ENCODE assay signal across 8 mouse cellular contexts in genomic region chr19:18712153-18712865, GRCm38 (mm10). TPM values are rescaled to one million over a fixed set of nuclear protein-coding genes. Genes with fewer than 3 reads are reported as not detected.
A peak's percentile ranks its signal among the peaks of the same experiment; 100 is the strongest.
DNase-seq lines count a peak whose midpoint lies in the region; ATAC-seq and TF ChIP-seq lines count a peak whose summit lies in the region.

No protein-coding gene starts in this region.

- DNase-seq in left cerebral cortex, adult 2 months (ENCODE audit: extremely low spot score in 1 of 2, low spot score in 2 of 2) = no peak
- DNase-seq in left cerebral cortex, adult 11 months (ENCODE audit: low spot score) = no peak
- DNase-seq in embryonic facial prominence, embryonic 11.5 days (ENCODE audit: low spot score) = no peak
- DNase-seq in hindbrain, postnatal 0 days (ENCODE audit: low spot score) = no peak
- DNase-seq in layer of hippocampus, postnatal 25 days (ENCODE audit: extremely low spot score in 1 of 2, low spot score in 1 of 2) = no peak
- no peak for DNase-seq in cerebellum, postnatal 36 days
- no peak for DNase-seq in left cerebral cortex, adult 9 months (ENCODE audit: low spot score in 2 of 2)

- no peaks in the 10 kb centered on the region for H3K9me3 ChIP-seq in embryonic facial prominence, embryonic 11.5 days (replicated peaks; ENCODE audit: control insufficient read depth, low read length)
- H3K9me3 ChIP-seq in hindbrain, postnatal 0 days (ENCODE audit: low read length) = no peaks in the 10 kb centered on the region

- H3K4me1 ChIP-seq in embryonic facial prominence, embryonic 11.5 days (ENCODE audit: control insufficient read depth, insufficient read depth, low read length) = no peaks in the 10 kb centered on the region
- H3K4me1 ChIP-seq in hindbrain, postnatal 0 days (ENCODE audit: insufficient read depth, low read length) = peaks cover 7% of the 10 kb centered on the region; the same call in 1 of the 2 replicates

- H3K4me3 ChIP-seq in left cerebral cortex, adult 2 months = peak overlapping the region; percentile 77
- H3K4me3 ChIP-seq in embryonic facial prominence, embryonic 11.5 days (ENCODE audit: low read depth, low read length) = peak overlapping the region; percentile 91
- peak overlapping the region; percentile 81 for H3K4me3 ChIP-seq in hindbrain, postnatal 0 days (ENCODE audit: low read length)
- H3K4me3 ChIP-seq in myocyte = peak overlapping the region; percentile 45

- no peaks in the 10 kb centered on the region for H3K36me3 ChIP-seq in embryonic facial prominence, embryonic 11.5 days (replicated peaks; ENCODE audit: control insufficient read depth, insufficient read depth, low read depth, low read length)
- H3K36me3 ChIP-seq in hindbrain, postnatal 0 days (ENCODE audit: insufficient read depth, low read length) = no peaks in the 10 kb centered on the region
- H3K36me3 ChIP-seq in myocyte (ENCODE audit: control insufficient read depth, insufficient read depth) = peaks cover 6% of the 10 kb centered on the region

- H3ac ChIP-seq in myocyte (ENCODE audit: control insufficient read depth, insufficient read length) = peak overlapping the region; percentile 11

- TF ChIP-seq POLR2A in myocyte (IDR thresholded peaks at IDR 0.05; ENCODE audit: insufficient read length, low read depth) = no peak

- intact Hi-C loops in left cerebral cortex, adult 2 months (cut with DNase I) = loop anchor here (5.0 kb wide), 1 partner anchor 40 kb away; the partner anchor contains the start of gene Carnmt1

- H3K27ac ChIP-seq in left cerebral cortex, adult 2 months = peak overlapping the region; percentile 97
- H3K27ac ChIP-seq in embryonic facial prominence, embryonic 11.5 days (replicated peaks; ENCODE audit: low read depth, low read length) = peak overlapping the region; percentile 44
- peak overlapping the region; percentile 87 for H3K27ac ChIP-seq in hindbrain, postnatal 0 days

- H3K27me3 ChIP-seq in embryonic facial prominence, embryonic 11.5 days (ENCODE audit: control insufficient read depth, insufficient read depth, low read length) = no peaks in the 10 kb centered on the region
- H3K27me3 ChIP-seq in hindbrain, postnatal 0 days (ENCODE audit: insufficient read depth, low read length) = no peaks in the 10 kb centered on the region
- no peaks in the 10 kb centered on the region for H3K27me3 ChIP-seq in myocyte (ENCODE audit: control insufficient read depth, insufficient read depth, insufficient read length)

- TF ChIP-seq CTCF in left cerebral cortex, adult 2 months (IDR thresholded peaks at IDR 0.05) = no peak
- TF ChIP-seq CTCF in hindbrain, postnatal 0 days (IDR thresholded peaks at IDR 0.05; ENCODE audit: low read depth) = no peak

- H3K4me2 ChIP-seq in embryonic facial prominence, embryonic 11.5 days (ENCODE audit: low read depth, low read length) = peak overlapping the region; percentile 28
- H3K4me2 ChIP-seq in hindbrain, postnatal 0 days (ENCODE audit: low read depth, low read length) = peak overlapping the region; percentile 57
- H3K4me2 ChIP-seq in myocyte (ENCODE audit: low read depth) = peak overlapping the region; percentile 69

- WGBS in embryonic facial prominence, embryonic 11.5 days = 61% methylated on average over 16 of the region's 16 CpGs
- WGBS in hindbrain, postnatal 0 days = 57% methylated on average over 16 of the region's 16 CpGs

- peaks cover 37% of the 10 kb centered on the region for H3K79me2 ChIP-seq in myocyte (ENCODE audit: control insufficient read depth, insufficient read depth)

- H3K9ac ChIP-seq in embryonic facial prominence, embryonic 11.5 days (replicated peaks; ENCODE audit: low read length) = peak overlapping the region; percentile 92
- peak overlapping the region; percentile 66 for H3K9ac ChIP-seq in hindbrain, postnatal 0 days (replicated peaks; ENCODE audit: low read length)

- no peak for ATAC-seq in embryonic facial prominence, embryonic 11.5 days (replicated peaks; ENCODE audit: insufficient number of reproducible peaks, low FRiP score, low TSS enrichment, low read depth)
- ATAC-seq in hindbrain, postnatal 0 days = no peak

TF ChIP-seq in myocyte, 11 proteins besides CTCF, POLR2A, EP300 and RAD21:
- no peak for TF ChIP-seq E2F4 (IDR thresholded peaks at IDR 0.05; ENCODE audit: insufficient read depth)
- no peak for TF ChIP-seq CEBPB (IDR thresholded peaks at IDR 0.05; ENCODE audit: insufficient read depth, poor library complexity, severe bottlenecking)
- TF ChIP-seq MYOG (IDR thresholded peaks at IDR 0.05; ENCODE audit: control insufficient read depth in 1 of 3, insufficient read depth in 1 of 3, insufficient read length in 2 of 3, low read depth in 2 of 3) = no peak
- no peak for TF ChIP-seq SRF (IDR thresholded peaks at IDR 0.05; ENCODE audit: control insufficient read depth, insufficient read length, low read depth)
- no peak for TF ChIP-seq TCF12 (IDR thresholded peaks at IDR 0.05; ENCODE audit: insufficient read depth, poor library complexity, severe bottlenecking)
- TF ChIP-seq REST (IDR thresholded peaks at IDR 0.05; ENCODE audit: insufficient read depth, insufficient read length) = no peak
- no peak for TF ChIP-seq TCF3 (IDR thresholded peaks at IDR 0.05; ENCODE audit: insufficient read length, low read depth)
- TF ChIP-seq USF1 (IDR thresholded peaks at IDR 0.05; ENCODE audit: low read depth) = no peak
- TF ChIP-seq MAX (IDR thresholded peaks at IDR 0.05; ENCODE audit: low read depth) = no peak
- TF ChIP-seq MYOD1 (IDR thresholded peaks at IDR 0.05; ENCODE audit: control insufficient read depth in 1 of 3, insufficient read length in 2 of 3, low read depth in 2 of 3) = no peak
- no peak for TF ChIP-seq POLR2AphosphoS2 (IDR thresholded peaks at IDR 0.05; ENCODE audit: insufficient read length, low read depth)

RNA-seq across cellular contexts. Expression of gene D030056L22Rik, which starts 0.7 kb away (rescaled TPM):
- total RNA-seq in left cerebral cortex, adult 2 months (2021) = 10 to 100 TPM; 20.7 to 25.2 TPM
- polyA plus RNA-seq in embryonic facial prominence, embryonic 11.5 days (2014; fragmentation: Nextera tagmentation; extraction: Ambion mirVana) = 55.7 and 59.2 TPM in 2 replicates
- total RNA-seq in hindbrain, postnatal 0 days (2014; rRNA removed) = 49.0 and 57.9 TPM in 2 replicates
- 40.2 and 40.8 TPM in 2 replicates for polyA plus RNA-seq in hindbrain, postnatal 0 days (2015; fragmentation: Nextera tagmentation; extraction: Ambion mirVana)
- polyA plus RNA-seq in myocyte (2012; fragmentation: generic; extraction: Trizol) = 10.4 TPM
- 10 to 100 TPM; 20.6 to 23.5 TPM for total RNA-seq in layer of hippocampus, postnatal 25 days (2021)

RNA-seq across cellular contexts. Expression of gene Trpm6, which starts 37.5 kb away (rescaled TPM):
- under 1 TPM; 0.33 to 0.59 TPM for total RNA-seq in left cerebral cortex, adult 2 months (2021)
- polyA plus RNA-seq in embryonic facial prominence, embryonic 11.5 days (2014; fragmentation: Nextera tagmentation; extraction: Ambion mirVana) = 0.29 and 0.66 TPM in 2 replicates
- 0.26 and 0.43 TPM in 2 replicates for total RNA-seq in hindbrain, postnatal 0 days (2014; rRNA removed)
- 0.29 and 0.31 TPM in 2 replicates for polyA plus RNA-seq in hindbrain, postnatal 0 days (2015; fragmentation: Nextera tagmentation; extraction: Ambion mirVana)
- polyA plus RNA-seq in myocyte (2012; fragmentation: generic; extraction: Trizol) = 0.08 TPM
- under 1 TPM; 0.17 to 0.28 TPM for total RNA-seq in layer of hippocampus, postnatal 25 days (2021)

RNA-seq across cellular contexts. Expression of gene Carnmt1, which starts 41.7 kb away (rescaled TPM):
- 10 to 100 TPM; 12.6 to 12.9 TPM for total RNA-seq in left cerebral cortex, adult 2 months (2021)
- 36.4 and 37.1 TPM in 2 replicates for polyA plus RNA-seq in embryonic facial prominence, embryonic 11.5 days (2014; fragmentation: Nextera tagmentation; extraction: Ambion mirVana)
- 17.9 and 19.2 TPM in 2 replicates for total RNA-seq in hindbrain, postnatal 0 days (2014; rRNA removed)
- polyA plus RNA-seq in hindbrain, postnatal 0 days (2015; fragmentation: Nextera tagmentation; extraction: Ambion mirVana) = 22.1 and 23.1 TPM in 2 replicates
- polyA plus RNA-seq in myocyte (2012; fragmentation: generic; extraction: Trizol) = 6.1 TPM
- total RNA-seq in layer of hippocampus, postnatal 25 days (2021) = 10 to 100 TPM; 10.8 to 15.0 TPM

Comparison
In these comparisons a context has a peak if more than half of its experiments do, and no peak if none do; other contexts are left out.
1. H3K27ac ChIP-seq: peak in every context shown above with its lines; median percentile 97 in left cerebral cortex, adult 2 months; 87 in hindbrain, postnatal 0 days; 44 in embryonic facial prominence, embryonic 11.5 days.